Mouse (Mus musculus): ENCODE measurements around the gene AU040320.

DNA sequence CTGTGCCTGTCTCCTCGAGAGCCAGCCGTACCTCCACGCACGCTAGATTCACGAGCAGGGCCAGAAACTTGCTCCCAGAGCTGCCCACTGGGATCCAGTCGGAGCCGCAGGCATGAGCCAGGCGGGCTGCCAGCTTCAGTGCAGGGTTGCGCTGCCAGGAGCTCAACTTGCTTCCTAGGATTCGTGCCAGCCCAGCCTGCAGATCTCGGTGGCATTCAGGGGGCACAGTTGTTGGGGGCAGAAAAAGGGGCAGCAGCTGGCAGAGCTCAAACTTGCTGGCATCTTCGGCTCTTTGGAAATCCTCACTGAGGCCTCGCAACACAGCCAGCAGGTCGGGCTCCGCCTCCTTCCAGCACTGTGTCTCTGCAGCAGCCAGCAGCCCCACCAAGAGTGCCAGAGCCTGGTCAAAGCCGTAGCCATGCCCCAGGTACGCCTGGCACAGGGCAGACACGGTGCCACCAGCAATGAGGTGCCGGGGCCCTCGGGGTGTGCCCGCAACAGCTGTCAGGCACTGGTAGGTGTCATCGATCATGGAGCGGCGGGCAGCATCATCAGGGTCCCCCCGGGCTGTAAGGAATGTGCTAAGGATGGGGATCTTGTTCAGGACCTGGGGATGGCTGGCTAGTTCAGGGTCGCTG is 3.2 kb upstream of the AU040320 start:
- TF ChIP-seq POLR2A (IDR thresholded peaks at IDR 0.05; ENCODE audit: low read depth, low read length) (no peak), CTCF (IDR thresholded peaks at IDR 0.05; ENCODE audit: borderline replicate concordance, insufficient read depth, low read length) (no peak)
